Mouse (Mus musculus): ENCODE measurements around the gene Wfdc6a. TPM values are rescaled to one million over a fixed set of nuclear protein-coding genes. Genes with fewer than 3 reads are reported as not detected.
A peak's percentile ranks its signal among the peaks of the same experiment; 100 is the strongest.
"Not testable (repeated sequence)": the region's sequence is repeated elsewhere in the genome, so short reads cannot be mapped to it uniquely, and the experiment has no call there.

Wfdc6a gene
- polyA plus RNA-seq (2015; fragmentation: Nextera tagmentation; extraction: Ambion mirVana) = not detected in 2 replicates

DNA sequence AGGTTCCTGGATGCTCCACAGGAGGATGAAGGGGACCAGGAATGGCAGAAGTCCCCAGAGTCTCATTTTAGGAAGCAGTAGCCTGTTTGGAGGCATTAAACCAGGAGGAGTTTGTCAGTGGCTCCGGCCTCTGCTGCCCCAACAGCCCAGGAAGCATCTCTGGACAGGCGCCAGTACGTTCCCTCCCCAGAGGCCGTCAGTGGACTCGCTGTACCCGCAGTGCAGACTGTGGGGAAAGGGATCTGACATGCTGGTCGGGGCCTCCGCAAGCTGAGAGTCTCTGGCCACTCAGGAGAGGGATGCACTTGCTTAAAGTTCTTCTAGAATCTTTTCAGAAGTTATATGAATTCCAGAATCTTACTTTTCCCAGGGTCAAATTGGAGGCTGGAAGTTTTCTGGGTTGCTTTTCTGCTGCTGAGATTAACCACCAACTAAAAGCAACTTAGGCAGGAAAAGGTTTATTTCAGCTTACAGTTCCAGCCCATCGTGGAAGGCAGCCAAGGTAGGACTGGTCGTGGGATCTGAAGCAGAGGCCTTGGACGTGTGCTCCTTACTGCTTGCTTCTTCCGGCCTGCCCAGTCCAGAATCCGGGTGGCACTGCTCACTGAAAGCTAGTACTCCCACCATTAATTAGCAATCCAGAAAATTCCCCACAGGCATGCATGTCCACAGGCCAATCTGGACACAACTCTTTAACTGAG lies at the start of gene Wfdc6a:
Wfdc6a (minus strand) TSS at position 423 of the 701 bp plus-strand sequence.
- DNase-seq (ENCODE audit: low spot score) = not testable (repeated sequence)

GRCm38 (mm10) chr2:164621775-164622174 lies 36.5 kb upstream of the Wfdc6a start:
- DNase-seq (ENCODE audit: low spot score) = no peak

GRCm38 (mm10) chr2:164619050-164619449 lies 33.8 kb upstream of the Wfdc6a start:
- DNase-seq (ENCODE audit: low spot score) = no peak

GRCm38 (mm10) chr2:164615386-164615785 lies 30.1 kb upstream of the Wfdc6a start:
- no peak for DNase-seq (ENCODE audit: low spot score)

DNA sequence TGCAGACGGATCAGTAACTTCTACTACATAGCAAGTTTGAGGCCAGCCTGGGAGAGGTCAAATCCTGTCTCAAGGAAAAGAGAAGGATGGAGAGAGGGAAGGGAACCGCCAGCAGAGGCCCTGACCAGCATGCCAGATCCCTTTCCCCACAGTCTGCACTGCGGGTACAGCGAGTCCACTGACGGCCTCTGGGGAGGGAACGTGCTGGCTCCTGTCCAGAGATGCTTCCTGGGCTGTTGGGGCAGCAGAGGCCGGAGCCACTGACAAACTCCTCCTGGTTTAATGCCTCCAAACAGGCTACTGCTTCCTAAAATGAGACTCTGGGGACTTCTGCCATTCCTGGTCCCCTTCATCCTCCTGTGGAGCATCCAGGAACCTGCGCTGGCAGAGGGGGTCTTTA lies 28.2 kb upstream of the Wfdc6a start, which contains the start of the genes Wfdc6b and Wfdc8:
Wfdc6b (plus strand) TSS at position 52 of the 400 bp plus-strand sequence.
Wfdc8 (minus strand) TSS at position 156 of the 400 bp plus-strand sequence.
- DNase-seq (ENCODE audit: low spot score) = not testable (repeated sequence)

- DNase-seq (ENCODE audit: low spot score) = no peak
These were observed 23.5 kb upstream of the Wfdc6a start for GRCm38 (mm10) chr2:164608781-164609180.

DNA sequence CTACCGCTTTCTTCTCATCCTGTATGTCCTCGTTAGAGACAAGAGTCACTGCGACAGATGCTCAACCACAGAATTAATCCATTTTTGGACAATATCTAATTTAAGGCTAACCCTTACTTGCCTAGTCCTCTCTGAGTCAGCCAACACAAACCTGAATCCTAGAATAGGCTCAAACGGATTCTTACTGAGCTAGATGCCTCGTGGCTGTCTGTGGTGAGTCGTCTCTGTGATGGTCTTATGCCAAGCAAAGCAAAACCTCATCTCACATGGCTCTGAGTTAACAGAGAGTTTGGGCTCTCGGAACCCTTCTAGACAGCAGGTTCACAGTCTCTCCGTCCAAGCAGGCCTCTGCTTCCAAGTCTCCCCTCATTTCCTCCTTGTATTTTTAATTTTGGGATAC lies 19.2 kb upstream of the Wfdc6a start:
- no peak for DNase-seq (ENCODE audit: low spot score)

GRCm38 (mm10) chr2:164603482-164603881 lies 18.2 kb upstream of the Wfdc6a start:
- no peak for DNase-seq (ENCODE audit: low spot score)

GRCm38 (mm10) chr2:164600179-164600578 lies 14.9 kb upstream of the Wfdc6a start:
- no peak for DNase-seq (ENCODE audit: low spot score)

- DNase-seq (ENCODE audit: low spot score) = no peak
These were observed 8.2 kb upstream of the Wfdc6a start, which contains the start of gene Eppin for GRCm38 (mm10) chr2:164593494-164593893. TSS of gene Eppin (minus strand) at chr2:164593594.

GRCm38 (mm10) chr2:164592014-164592413 lies 6.8 kb upstream of the Wfdc6a start:
- peak; percentile 23 for DNase-seq (ENCODE audit: low spot score)

DNA sequence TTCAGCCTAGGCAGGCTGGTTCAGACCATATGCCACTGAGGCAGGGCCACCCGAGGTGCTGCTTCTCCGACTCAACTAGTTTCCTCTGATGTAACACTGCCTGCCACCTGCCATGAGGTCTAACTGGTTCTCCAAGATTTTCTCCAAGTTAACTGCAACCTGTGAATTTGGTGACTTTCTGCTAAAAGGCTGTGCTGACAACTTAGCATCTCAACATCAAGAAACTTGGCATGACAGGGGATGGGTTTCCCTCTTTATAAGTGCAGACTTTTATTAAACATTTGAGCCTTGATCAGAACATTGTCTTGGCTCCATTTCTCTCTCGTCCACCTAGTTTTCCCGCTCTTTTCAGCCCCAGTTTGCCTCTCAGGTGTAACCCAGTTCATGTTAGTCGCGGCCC lies 11.9 kb downstream of the Wfdc6a start, which contains the start of gene Spint3:
Spint3 (minus strand) TSS at position 101 of the 400 bp plus-strand sequence.
- DNase-seq (ENCODE audit: low spot score) = not testable (repeated sequence)

GRCm38 (mm10) chr2:164567460-164567859 lies 17.8 kb downstream of the Wfdc6a start:
- DNase-seq (ENCODE audit: low spot score) = no peak

DNA sequence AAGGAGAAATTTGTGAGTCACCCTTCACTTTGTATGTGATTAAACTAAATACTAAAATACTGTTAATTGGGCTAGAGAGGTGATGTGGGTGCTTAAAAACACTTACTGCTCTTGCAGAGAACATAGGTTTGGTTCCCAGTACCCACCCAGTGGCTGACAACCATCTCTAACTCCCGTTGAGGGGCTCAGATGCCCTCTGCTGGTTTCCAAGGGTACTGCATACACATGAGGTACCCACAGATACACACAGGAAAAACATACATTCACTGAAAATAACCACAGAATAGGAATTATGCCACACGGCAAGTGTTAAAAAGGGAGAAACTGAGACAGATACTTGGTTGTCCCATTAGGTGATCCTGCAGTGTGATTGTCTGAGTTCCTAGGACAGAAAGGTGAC lies 18.2 kb downstream of the Wfdc6a start:
- no peak for DNase-seq (ENCODE audit: low spot score)

DNA sequence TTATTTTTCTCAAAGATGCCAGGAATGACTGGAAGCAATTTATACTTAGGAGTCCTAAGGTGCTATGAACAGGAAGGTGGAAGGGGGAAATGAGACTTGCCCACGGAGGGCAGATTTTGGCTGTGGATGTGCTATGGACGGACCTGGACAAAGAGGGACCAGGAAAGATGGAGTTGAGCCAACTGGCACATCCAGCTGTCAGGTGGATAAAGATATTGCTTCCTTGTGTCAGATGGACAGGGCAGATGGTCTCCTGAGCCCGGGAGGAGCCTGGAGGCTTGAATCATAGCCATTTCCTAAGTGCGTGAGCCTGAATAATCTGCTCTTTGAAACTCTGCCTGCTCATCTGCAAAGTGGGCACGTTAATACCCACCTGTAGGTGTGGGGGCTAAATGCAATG lies 20.9 kb downstream of the Wfdc6a start:
- no peak for DNase-seq (ENCODE audit: low spot score)

DNA sequence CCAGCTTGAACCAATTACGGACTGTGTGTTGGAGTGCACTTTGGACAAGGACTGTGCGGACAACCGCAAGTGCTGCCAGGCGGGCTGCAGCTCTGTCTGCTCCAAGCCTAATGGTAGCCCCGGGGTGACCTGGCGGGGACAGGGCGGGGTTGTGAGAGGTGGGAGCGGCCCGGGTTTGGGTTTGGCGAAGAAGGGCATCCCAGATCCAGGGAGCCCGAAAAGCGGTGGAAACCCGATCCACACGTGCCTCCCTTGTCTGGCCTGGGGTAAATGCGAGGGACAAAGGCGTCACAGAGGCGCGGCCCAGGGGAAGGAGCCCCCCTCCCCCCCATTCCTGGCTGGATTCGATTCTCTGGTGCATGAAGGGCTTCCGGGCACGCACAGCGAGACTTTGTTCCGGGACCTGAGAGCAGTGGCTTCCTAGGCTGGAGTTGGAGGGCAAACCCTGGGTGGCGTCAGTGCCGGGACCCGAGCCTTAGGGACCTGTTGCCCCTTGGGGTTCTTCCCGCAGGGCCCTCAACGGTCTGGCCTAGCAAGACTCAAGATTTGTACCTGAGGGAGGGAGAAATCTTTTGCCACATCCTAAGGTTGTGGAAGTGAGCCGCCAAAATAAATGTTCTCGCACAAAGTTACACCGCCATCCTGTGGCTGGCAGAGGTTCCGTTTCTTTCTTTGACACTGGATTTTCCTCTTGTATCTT lies 21.8 kb downstream of the Wfdc6a start:
- DNase-seq (ENCODE audit: low spot score) = peak; percentile 23

- DNase-seq (ENCODE audit: low spot score) = no peak
These were observed 22.7 kb downstream of the Wfdc6a start, which contains the start of gene Wfdc2 for GRCm38 (mm10) chr2:164562391-164563188. TSS of gene Wfdc2 (plus strand) at chr2:164562413.

DNA sequence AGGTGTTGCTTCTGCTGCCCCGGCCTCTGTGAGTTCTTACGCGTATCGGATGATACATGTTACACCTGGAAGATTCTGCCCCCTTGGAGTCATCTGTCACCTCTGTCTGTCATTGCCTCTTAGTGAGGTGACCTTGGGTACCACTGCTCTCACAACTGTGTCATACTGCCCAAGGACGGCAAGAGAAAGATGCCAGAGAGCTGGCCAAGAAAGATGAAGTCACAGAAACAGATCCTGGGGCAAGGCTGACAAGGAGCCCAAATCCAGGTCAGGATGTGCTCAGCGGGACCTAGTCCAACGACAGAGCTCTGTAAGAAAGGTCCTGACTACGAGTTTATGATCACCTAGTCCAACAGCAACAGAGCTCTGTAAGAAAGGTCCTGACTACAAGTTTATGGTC lies 25.1 kb downstream of the Wfdc6a start:
- DNase-seq (ENCODE audit: low spot score) = no peak

DNA sequence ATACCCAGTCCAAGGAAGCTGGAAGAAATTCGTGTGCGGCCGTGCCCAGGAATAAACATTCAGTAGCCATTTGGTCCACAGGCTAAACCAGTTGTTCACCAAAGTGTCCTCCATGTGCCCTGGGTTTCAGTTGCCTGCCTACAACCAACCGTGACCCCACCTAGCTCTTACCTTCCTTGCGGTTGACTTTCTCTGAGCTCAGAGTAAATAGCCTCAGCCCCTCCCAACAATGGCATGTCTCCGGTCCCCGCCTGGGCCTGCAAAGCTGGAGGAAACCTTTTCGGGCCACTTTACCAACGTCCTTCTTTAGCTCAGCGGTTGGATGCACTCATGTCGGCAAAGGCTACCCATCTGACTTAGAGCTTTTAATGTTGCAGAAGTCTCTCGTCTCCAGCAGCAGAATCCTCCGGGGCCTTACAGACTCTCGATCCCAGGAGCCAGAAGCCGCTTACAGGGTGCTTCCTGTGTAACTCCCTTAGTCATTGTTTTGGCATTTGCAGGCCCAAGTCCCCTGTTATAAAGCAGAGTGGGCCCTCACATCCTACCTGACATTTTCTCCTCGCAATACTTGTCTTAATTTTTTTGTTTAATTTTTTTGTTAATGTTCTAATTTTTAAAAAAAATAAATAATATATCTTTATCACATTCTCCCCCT lies 26.1 kb downstream of the Wfdc6a start:
- DNase-seq (ENCODE audit: low spot score) = no peak

GRCm38 (mm10) chr2:164558426-164558825 lies 26.8 kb downstream of the Wfdc6a start:
- no peak for DNase-seq (ENCODE audit: low spot score)

- no peak for DNase-seq (ENCODE audit: low spot score)
These were observed 33.7 kb downstream of the Wfdc6a start for GRCm38 (mm10) chr2:164551502-164551901.

Measured in thymus, postnatal 0 days (tissue).